Mouse (Mus musculus): ENCODE results near the gene Kcnn1.

DNA sequence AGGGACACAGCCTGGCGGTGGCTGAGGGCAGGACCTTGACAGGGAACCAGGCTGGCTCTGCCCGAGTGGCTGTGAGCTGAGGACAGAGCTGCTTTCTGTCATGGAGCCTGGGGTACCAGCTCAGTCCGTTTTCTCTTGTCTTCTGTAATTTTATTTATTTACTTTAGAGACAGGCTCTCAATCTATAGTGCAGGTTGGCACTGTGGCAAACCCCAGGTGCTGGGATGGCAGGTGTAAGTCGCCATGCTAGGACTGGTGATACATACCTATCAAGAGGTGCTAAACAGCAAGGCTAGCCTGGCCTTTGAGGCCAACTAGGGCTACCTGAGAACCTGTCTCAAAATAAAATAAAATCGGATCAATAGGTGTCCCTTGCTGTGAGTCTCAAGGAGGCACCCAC is 7.0 kb downstream of the Kcnn1 start:
- TF ChIP-seq CTCF (IDR thresholded peaks at IDR 0.05; ENCODE audit: control insufficient read depth, insufficient read depth, insufficient replicate concordance, low read depth, low read length) (no peak), POLR2A (IDR thresholded peaks at IDR 0.05; ENCODE audit: control insufficient read depth, low read depth, low read length) (no peak)
